Mouse (Mus musculus): ENCODE results near the gene Wdr82. TPM values are rescaled to one million over a fixed set of nuclear protein-coding genes. Genes with fewer than 3 reads are reported as not detected.

Wdr82 gene
- polyA plus RNA-seq, 1 experiment, result 20.6 TPM

GRCm38 (mm10) chr9:106225469-106226150 is 54.9 kb downstream of the Wdr82 start:
- TF ChIP-seq GATA1 (IDR thresholded peaks at IDR 0.05; ENCODE audit: low read length), result no peak

- no peak for TF ChIP-seq GATA1 (IDR thresholded peaks at IDR 0.05; ENCODE audit: low read length)
Measured at GRCm38 (mm10) chr9:106226151-106226682, 55.5 kb downstream of the Wdr82 start.

DNA sequence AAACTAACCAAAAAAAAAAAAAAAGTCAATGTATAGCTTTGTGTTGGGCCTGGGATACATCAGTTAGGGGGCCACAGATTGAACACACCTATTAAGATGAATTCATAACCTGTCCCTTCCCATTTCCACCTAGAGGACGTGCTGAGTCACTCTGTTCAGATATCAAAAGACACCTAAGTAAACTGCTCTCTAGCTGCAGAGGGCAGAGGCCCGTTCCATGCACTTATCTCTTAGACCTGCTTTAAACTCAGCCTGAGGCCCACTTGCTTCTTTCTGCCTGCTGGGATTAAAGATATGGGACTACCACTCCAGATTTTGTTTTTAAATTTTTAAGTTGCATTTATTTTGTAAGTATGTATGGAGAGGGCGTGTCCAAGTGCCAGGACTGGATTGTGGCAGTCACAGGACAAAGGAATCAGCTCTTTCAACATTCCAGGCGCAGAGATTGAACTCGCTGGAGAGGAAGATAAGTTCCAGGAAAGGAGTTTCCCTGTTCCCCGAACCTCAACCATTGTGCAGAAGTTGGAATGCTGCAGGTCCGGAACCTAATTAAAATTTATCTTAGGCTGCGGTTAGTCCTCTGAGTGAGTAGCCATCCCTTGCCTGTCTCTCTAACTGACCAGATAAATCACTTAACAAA is 57.2 kb downstream of the Wdr82 start:
- no peak for TF ChIP-seq GATA1 (IDR thresholded peaks at IDR 0.05; ENCODE audit: low read length)

DNA sequence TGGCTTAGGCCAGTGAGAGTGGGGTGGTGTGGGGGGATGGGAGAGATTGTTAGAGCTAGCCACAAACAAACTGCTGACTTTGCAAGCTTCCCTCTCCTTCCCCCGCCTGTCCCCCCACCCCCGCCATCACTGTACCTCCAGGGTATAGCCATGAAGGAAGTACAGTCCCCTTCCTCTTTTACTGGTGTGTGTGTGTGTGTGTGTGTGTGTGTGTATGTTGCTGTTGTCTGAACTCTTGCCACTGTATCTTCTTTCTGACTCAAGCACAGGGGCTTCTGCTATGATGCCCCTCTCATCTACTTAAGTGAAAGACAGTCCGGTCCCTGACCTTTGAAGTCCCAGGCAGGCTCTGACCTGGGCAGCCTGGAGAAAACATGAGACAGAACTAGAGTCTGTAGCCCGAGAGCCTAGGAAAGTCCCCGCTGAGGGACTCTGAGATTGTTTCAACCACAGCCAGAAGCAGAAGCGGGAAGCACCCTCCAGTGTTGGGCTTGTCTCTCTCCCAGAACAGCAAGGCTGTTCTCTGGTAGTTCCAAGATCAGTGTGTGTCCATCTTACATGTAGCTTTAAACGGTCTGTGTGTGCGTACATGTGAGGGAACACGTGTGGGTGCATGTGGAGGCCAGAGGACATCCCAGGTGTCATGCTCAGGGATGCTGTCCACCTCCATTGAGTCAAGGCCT is 59.5 kb downstream of the Wdr82 start:
- TF ChIP-seq GATA1 (IDR thresholded peaks at IDR 0.05; ENCODE audit: low read length), result no peak

DNA sequence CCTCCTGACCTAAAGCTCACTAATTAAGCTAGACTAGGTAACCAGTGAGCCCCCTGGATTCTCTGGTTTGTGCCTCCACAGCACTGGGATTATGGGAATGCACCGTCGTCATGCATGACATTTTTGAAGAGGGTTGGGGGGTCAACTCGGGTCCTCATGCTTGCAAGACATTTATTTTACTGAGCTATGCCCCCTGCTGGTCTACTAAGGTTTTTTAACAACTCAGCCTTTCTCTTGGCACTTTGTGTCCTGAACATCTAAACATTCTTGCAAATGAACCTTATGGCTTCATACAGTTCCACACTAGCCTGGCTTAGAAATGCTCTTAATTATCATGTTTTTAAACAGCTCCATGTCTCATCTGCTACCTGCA is 60.0 kb downstream of the Wdr82 start:
- TF ChIP-seq GATA1 (IDR thresholded peaks at IDR 0.05; ENCODE audit: low read length), result no peak

- no peak for TF ChIP-seq GATA1 (IDR thresholded peaks at IDR 0.05; ENCODE audit: low read length)
Measured at GRCm38 (mm10) chr9:106231220-106231619, 60.5 kb downstream of the Wdr82 start.

GRCm38 (mm10) chr9:106231816-106232215 is 61.1 kb downstream of the Wdr82 start:
- TF ChIP-seq GATA1 (IDR thresholded peaks at IDR 0.05; ENCODE audit: low read length), result no peak

DNA sequence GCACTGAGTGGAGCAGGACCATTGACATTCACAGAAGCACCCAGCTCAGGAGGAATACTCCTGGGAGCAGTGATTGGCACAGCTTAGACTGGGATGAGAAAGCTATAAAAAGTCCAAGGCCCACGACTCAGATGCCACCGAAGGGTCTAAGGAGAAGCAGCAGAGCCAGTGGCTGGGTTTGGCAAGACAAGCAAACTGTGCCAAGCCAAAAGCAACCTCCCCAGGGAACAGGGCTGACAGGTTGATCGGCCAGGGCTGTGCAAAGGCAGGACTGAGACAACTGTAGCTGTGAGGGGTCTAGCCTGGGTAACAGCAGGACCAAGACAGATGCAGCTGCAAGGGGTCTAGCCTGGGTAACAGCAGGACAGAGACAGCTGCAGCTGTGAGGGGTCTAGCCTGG is 62.2 kb downstream of the Wdr82 start:
- TF ChIP-seq GATA1 (IDR thresholded peaks at IDR 0.05; ENCODE audit: low read length), result no peak

DNA sequence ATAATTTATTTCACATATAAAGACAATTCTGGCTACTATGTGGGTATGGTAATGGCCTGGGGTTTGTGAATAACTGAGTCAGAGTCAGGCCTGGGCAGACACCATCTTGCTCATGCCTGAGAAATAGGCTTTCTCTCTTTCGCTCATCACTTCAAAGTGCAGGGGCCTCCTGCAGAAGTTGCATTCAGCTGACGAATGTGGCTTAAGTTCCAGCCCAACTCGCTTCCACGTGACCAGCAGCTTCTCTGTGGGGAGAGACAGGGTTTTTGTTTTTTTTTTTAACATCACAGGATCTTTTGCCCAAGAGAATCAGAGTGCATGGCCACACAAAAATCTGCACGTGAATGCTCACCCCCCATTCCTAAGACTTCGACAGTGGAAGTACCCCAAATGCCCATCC is 63.2 kb downstream of the Wdr82 start:
- TF ChIP-seq GATA1 (IDR thresholded peaks at IDR 0.05; ENCODE audit: low read length), result no peak

DNA sequence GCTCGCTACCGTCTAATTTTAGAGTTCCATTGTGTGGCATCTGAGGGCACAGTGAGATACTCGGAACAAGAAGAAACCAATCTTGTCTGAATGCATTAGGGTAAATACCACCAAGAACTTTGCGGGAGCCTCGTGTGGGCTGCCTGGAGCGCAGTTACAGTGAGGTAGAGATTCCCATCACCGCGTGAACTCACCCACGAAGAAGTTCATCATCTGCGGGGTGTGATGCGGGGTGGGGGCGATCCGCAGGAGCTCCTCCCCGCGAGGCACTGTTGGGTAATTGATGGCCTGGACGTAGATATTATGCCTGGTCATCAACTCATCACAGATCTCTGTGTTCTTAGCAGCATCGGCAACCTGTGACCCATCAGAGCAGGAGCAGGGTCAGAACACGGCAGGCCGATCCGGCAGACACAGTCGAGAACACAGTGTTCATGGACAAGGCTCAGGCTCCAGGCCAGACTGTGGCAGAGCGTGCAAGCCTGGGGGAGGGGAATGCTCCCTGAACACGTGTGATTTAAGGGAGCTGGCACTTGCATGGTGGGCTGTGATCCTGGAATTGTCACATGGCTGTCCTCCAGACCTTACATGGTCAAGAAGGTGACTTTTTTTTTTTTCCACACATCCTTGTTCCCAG is 64.6 kb downstream of the Wdr82 start:
- TF ChIP-seq GATA1 (IDR thresholded peaks at IDR 0.05; ENCODE audit: low read length), result no peak

DNA sequence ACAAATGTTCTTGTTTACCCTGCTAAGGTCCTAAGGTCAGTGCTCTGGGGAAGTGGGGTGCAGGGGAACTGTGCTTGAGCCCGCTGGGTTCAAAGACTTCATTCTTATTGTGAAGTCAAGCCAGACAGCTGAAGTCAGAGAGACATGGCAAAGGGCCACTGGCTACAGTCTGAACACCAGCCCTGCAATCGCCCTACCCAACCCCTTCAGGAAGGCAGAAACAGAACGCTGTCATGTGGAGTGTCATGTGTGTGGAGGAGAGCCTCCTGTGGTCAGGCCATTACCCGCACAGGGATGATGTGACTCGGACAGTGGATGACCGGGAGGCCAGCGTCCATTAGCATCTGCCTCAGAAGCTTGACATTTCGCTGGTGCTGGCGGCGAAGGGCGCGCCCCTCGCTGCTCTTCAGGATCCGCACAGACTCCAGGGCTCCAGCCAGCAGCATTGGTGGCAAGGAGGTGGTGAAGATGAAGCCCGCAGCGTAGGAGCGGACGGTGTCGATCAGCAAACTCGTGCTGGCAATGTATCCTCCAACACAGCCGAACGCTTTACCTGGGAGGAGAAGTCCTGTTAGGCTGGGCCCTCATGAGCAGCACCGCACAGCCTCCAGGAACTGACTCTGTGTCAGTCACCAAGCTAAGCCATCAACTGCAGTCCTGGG is 65.6 kb downstream of the Wdr82 start:
- no peak for TF ChIP-seq GATA1 (IDR thresholded peaks at IDR 0.05; ENCODE audit: low read length)

DNA sequence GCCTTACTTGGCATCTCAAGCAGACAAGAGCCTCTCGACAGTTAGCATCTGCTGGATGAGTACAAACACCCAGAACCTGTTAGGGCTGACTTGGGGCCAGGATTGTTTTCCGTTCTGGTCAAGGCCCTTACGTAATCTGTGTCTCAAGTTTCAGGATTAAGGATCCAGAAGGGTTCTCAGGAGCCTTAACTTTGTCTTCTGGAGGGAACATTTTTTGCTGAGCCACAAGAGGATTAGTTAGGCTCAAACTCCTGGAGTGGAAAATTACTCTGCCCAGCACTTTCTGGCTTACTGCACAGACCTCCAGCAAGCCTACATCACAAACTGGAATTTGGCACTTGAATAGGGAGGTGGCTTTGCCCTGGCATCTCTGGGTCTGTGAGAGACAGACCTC is 66.1 kb downstream of the Wdr82 start:
- TF ChIP-seq GATA1 (IDR thresholded peaks at IDR 0.05; ENCODE audit: low read length), result no peak

GRCm38 (mm10) chr9:106237401-106237800 is 66.7 kb downstream of the Wdr82 start:
- TF ChIP-seq GATA1 (IDR thresholded peaks at IDR 0.05; ENCODE audit: low read length), result no peak

- no peak for TF ChIP-seq GATA1 (IDR thresholded peaks at IDR 0.05; ENCODE audit: low read length)
Measured at GRCm38 (mm10) chr9:106237878-106238277, 67.2 kb downstream of the Wdr82 start.

Other genes with a start within 250 kb of the Wdr82 start
- gene Col6a5, start 210.3 kb upstream of the Wdr82 start, polyA plus RNA-seq (2012), result not detected in 2 replicates
- not detected in 2 replicates for gene Col6a4, start 74.1 kb upstream of the Wdr82 start, polyA plus RNA-seq (2012)
- gene Glyctk, start 12.8 kb upstream of the Wdr82 start, polyA plus RNA-seq (2012), result 1.4 and 1.7 TPM in 2 replicates
- 19.6 and 20.4 TPM in 2 replicates for gene Ppm1m, start 28.8 kb downstream of the Wdr82 start, polyA plus RNA-seq (2012)
- 36.4 and 41.6 TPM in 2 replicates for gene Twf2, start 32.2 kb downstream of the Wdr82 start, polyA plus RNA-seq (2012)
- not detected in 2 replicates for gene Tlr9, start 51.7 kb downstream of the Wdr82 start, polyA plus RNA-seq (2012)
- gene Alas1, start 77.7 kb downstream of the Wdr82 start, polyA plus RNA-seq (2012), result 7.8 TPM in 2 replicates
- 9.9 and 20.0 TPM in 2 replicates for gene Poc1a, start 110.1 kb downstream of the Wdr82 start, polyA plus RNA-seq (2012)
- gene Dusp7, start 197.7 kb downstream of the Wdr82 start, polyA plus RNA-seq (2012), result 15.7 and 17.4 TPM in 2 replicates